Mouse (Mus musculus) thymus, adult 2 months (tissue): ENCODE measurements at regions not wholly inside any gene's neighbourhood (a gene's known extent, or its start where the extent isn't known, plus 50 kb on each side); places are given as distances from the start of the nearest gene placed in this dataset.

ENCODE experiments used
- CTCF ChIP-seq: fragments of 200-500 bp; IDR thresholded peaks from 2 replicates; pipeline ENCODE4 v1.5.1; 2012; ENCODE audit warnings: mild to moderate bottlenecking, control low read depth, low read length, moderate library complexity, borderline replicate concordance; ENCODE audit not compliant: control insufficient read depth, poor library complexity, insufficient read depth; ENCODE audit errors: extremely low read depth
- POLR2A ChIP-seq: fragments of 200-500 bp; IDR thresholded peaks from 2 replicates; pipeline ENCODE4 v1.6.1; 2012; ENCODE audit warnings: mild to moderate bottlenecking, low read length, control low read depth, moderate library complexity; ENCODE audit not compliant: control insufficient read depth, poor library complexity, insufficient read depth; ENCODE audit errors: extremely low read depth

DNA sequence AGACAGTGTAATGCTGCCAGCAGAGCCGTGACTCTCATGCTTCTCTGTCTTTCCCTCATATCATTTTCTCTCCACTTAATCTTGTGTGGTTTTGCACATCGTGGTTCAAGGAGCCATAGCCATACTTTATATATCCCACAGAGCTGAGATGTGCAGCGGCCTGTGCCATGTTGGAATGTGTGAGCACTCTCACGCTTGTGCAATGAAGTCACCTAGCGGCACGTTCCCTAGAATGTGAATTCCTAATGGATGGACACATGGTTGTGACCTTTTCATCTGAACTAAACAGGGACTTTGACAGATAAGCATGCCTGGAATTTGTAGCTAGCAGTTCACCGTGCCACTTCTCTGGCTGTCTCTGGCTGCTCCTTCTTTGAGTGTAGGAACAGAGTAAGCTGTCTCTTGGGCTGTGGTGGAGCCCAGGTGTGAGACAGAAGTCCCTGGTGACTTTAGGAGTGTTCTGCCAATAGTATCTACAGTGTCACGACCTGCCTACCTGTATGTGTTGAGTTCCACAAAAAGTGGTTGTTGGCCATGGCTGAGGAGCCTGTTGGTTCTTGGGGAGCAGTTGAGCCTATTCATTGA is 129.0 kb downstream of the Bod1 start:
- no peak for TF ChIP-seq POLR2A
- TF ChIP-seq CTCF: no peak
